Mouse (Mus musculus): ENCODE data around the gene Grap2. TPM values are rescaled to one million over a fixed set of nuclear protein-coding genes. Genes with fewer than 3 reads are reported as not detected.
A peak's percentile ranks its signal among the peaks of the same experiment; 100 is the strongest.

Grap2 gene
- polyA plus RNA-seq, 1 experiment from 2014 or later, result 1.3 TPM

GRCm38 (mm10) chr15:80634391-80635193, 62.2 kb downstream of the Grap2 start:
- Histone ChIP-seq H3K9ac (no peak overlapping the region), H3K27me3 (replicated peaks) (no peaks in the 10 kb centered on the region), H3K36me3 (no peaks in the 10 kb centered on the region), H3K9me3 (no peaks in the 10 kb centered on the region), H3K4me2 (replicated peaks) (no peak overlapping the region), H3K4me3 (replicated peaks) (no peak overlapping the region), H3K27ac (no peak overlapping the region), H3K4me1 (replicated peaks) (peaks cover 11% of the 10 kb centered on the region)
- WGBS, result 54% methylated on average over 11 of the region's 11 CpGs
- ATAC-seq, result peak; percentile 18; the same call in 1 of the 2 replicates

GRCm38 (mm10) chr15:80636757-80637372, 64.5 kb downstream of the Grap2 start:
- Histone ChIP-seq H3K27me3 (replicated peaks) (no peaks in the 10 kb centered on the region), H3K4me1 (replicated peaks) (peaks cover 14% of the 10 kb centered on the region), H3K27ac (no peak overlapping the region), H3K4me3 (replicated peaks) (no peak overlapping the region), H3K9me3 (no peaks in the 10 kb centered on the region), H3K36me3 (no peaks in the 10 kb centered on the region), H3K4me2 (replicated peaks) (no peak overlapping the region), H3K9ac (no peak overlapping the region)
- no peak for ATAC-seq
- WGBS, result 62% methylated on average over 13 of the region's 13 CpGs

- 0 out of 2 replicates have a peak overlapping the region, but pooled peaks have one; percentile 36 for H3K27ac ChIP-seq
- H3K4me3 ChIP-seq (replicated peaks), result no peak overlapping the region
- H3K9ac ChIP-seq, result no peak overlapping the region
- ATAC-seq, result peak; percentile 80
- H3K36me3 ChIP-seq, result no peaks in the 10 kb centered on the region
- no peaks in the 10 kb centered on the region for H3K27me3 ChIP-seq (replicated peaks)
- no peak overlapping the region; the same call in 1 of the 2 replicates for H3K4me2 ChIP-seq (replicated peaks)
- peaks cover 28% of the 10 kb centered on the region for H3K4me1 ChIP-seq (replicated peaks)
- H3K9me3 ChIP-seq, result no peaks in the 10 kb centered on the region
- WGBS, result 13% methylated on average over 11 of the region's 11 CpGs
These were observed 66.8 kb downstream of the Grap2 start for GRCm38 (mm10) chr15:80639071-80639702.

- no peaks in the 10 kb centered on the region for H3K36me3 ChIP-seq
- no peak for ATAC-seq
- no peak overlapping the region for H3K4me2 ChIP-seq (replicated peaks)
- H3K4me3 ChIP-seq (replicated peaks), result no peak overlapping the region
- no peaks in the 10 kb centered on the region for H3K9me3 ChIP-seq
- 88% methylated on average over 3 of the region's 3 CpGs for WGBS
- no peaks in the 10 kb centered on the region for H3K27me3 ChIP-seq (replicated peaks)
- no peak overlapping the region for H3K27ac ChIP-seq
- H3K9ac ChIP-seq, result no peak overlapping the region
- peaks cover 28% of the 10 kb centered on the region for H3K4me1 ChIP-seq (replicated peaks)
These were observed 67.5 kb downstream of the Grap2 start for GRCm38 (mm10) chr15:80639874-80640273.

GRCm38 (mm10) chr15:80641702-80642435, 69.5 kb downstream of the Grap2 start:
- Histone ChIP-seq H3K4me1 (replicated peaks) (peaks cover 28% of the 10 kb centered on the region), H3K4me2 (replicated peaks) (no peak overlapping the region), H3K4me3 (replicated peaks) (no peak overlapping the region), H3K9ac (no peak overlapping the region), H3K36me3 (no peaks in the 10 kb centered on the region), H3K9me3 (no peaks in the 10 kb centered on the region), H3K27me3 (replicated peaks) (no peaks in the 10 kb centered on the region), H3K27ac (no peak overlapping the region)
- 55% methylated on average over 2 of the region's 2 CpGs for WGBS
- ATAC-seq, result no peak

- Histone ChIP-seq H3K27me3 (replicated peaks) (no peaks in the 10 kb centered on the region), H3K9ac (no peak overlapping the region), H3K4me1 (replicated peaks) (peaks cover 17% of the 10 kb centered on the region), H3K4me2 (replicated peaks) (no peak overlapping the region), H3K9me3 (no peaks in the 10 kb centered on the region), H3K27ac (0 out of 2 replicates have a peak overlapping the region, but pooled peaks have one; percentile 18), H3K4me3 (replicated peaks) (no peak overlapping the region), H3K36me3 (no peaks in the 10 kb centered on the region)
- WGBS, result 71% methylated on average over 17 of the region's 17 CpGs
- ATAC-seq, result peak; percentile 46; the same call in 1 of the 2 replicates
These were observed 72.8 kb downstream of the Grap2 start for GRCm38 (mm10) chr15:80645006-80645797.

- 70% methylated on average over 15 of the region's 15 CpGs for WGBS
- Histone ChIP-seq H3K9me3 (no peaks in the 10 kb centered on the region), H3K4me3 (replicated peaks) (no peak overlapping the region), H3K27me3 (replicated peaks) (no peaks in the 10 kb centered on the region), H3K27ac (no peak overlapping the region), H3K4me2 (replicated peaks) (no peak overlapping the region), H3K4me1 (replicated peaks) (no peaks in the 10 kb centered on the region; the same call in 1 of the 2 replicates), H3K36me3 (no peaks in the 10 kb centered on the region), H3K9ac (no peak overlapping the region)
- no peak for ATAC-seq
These were observed 76.7 kb downstream of the Grap2 start for GRCm38 (mm10) chr15:80648977-80649606.

GRCm38 (mm10) chr15:80650412-80650811, 78.0 kb downstream of the Grap2 start:
- H3K9ac ChIP-seq, result no peak overlapping the region
- no peak overlapping the region for H3K4me3 ChIP-seq (replicated peaks)
- no peaks in the 10 kb centered on the region; the same call in 1 of the 2 replicates for H3K4me1 ChIP-seq (replicated peaks)
- no peak overlapping the region for H3K4me2 ChIP-seq (replicated peaks)
- no peaks in the 10 kb centered on the region for H3K9me3 ChIP-seq
- WGBS, result 84% methylated on average over 2 of the region's 2 CpGs
- ATAC-seq, result no peak
- H3K27me3 ChIP-seq (replicated peaks), result no peaks in the 10 kb centered on the region
- H3K27ac ChIP-seq, result no peak overlapping the region
- no peaks in the 10 kb centered on the region for H3K36me3 ChIP-seq

GRCm38 (mm10) chr15:80653865-80654264, 81.5 kb downstream of the Grap2 start:
- Histone ChIP-seq H3K4me1 (replicated peaks) (no peaks in the 10 kb centered on the region; the same call in 1 of the 2 replicates), H3K27me3 (replicated peaks) (no peaks in the 10 kb centered on the region), H3K9me3 (no peaks in the 10 kb centered on the region), H3K36me3 (no peaks in the 10 kb centered on the region), H3K27ac (no peak overlapping the region), H3K9ac (no peak overlapping the region), H3K4me3 (replicated peaks) (no peak overlapping the region), H3K4me2 (replicated peaks) (no peak overlapping the region)
- 59% methylated on average over 8 of the region's 8 CpGs for WGBS
- peak; percentile 49 for ATAC-seq

GRCm38 (mm10) chr15:80658815-80659471, 86.5 kb downstream of the Grap2 start:
- 61% methylated on average over 6 of the region's 6 CpGs for WGBS
- Histone ChIP-seq H3K4me2 (replicated peaks) (no peak overlapping the region), H3K9me3 (no peaks in the 10 kb centered on the region), H3K4me1 (replicated peaks) (peaks cover 4% of the 10 kb centered on the region; the same call in 1 of the 2 replicates), H3K27ac (no peak overlapping the region), H3K9ac (no peak overlapping the region), H3K27me3 (replicated peaks) (no peaks in the 10 kb centered on the region), H3K4me3 (replicated peaks) (no peak overlapping the region), H3K36me3 (no peaks in the 10 kb centered on the region)
- no peak for ATAC-seq

All from intestine, embryonic 15.5 days (tissue).